Mouse (Mus musculus): Measurements from ENCODE around the gene Gm20532.

The Gm20532 gene

DNA sequence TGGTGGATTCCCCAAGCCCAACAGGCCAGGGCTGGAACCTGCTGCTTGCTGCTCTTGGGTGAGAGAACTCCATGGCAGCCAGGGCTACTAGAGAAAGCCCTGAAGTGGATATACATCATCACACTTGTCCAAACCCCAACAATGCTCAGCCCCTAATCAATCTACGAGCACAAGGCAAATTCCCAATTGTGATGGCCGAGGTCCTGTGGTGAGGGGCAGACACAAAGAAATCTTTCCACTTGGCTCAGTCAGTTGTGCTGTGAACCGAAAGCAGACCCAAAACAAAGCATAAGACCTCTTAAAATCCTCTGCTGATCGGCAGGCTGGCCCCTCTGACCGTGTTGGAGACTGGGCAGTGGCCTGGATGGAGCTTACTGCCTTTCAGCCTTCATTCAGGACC, 11.6 kb upstream of the Gm20532 start:
- no peak for DNase-seq

DNA sequence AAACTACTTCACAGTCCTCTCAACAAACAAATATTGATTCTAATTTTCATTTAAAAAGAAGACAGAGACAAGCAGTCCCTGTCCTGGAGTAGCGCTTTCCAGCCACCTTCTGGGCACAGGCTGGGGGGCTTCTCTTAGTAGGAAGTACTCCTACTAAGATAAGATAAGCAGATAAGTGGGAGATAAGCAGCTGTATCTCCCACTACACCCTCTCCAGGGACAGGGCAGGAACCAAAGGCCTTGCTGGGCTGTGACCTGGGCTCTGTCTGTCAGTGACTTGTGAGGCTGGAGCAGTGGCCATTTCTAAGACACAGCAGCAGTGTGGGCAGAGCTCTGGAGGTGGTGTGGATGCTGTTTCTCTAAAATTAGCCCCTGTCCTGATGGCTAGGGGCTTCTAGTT, 11.1 kb upstream of the Gm20532 start:
- no peak for DNase-seq

DNA sequence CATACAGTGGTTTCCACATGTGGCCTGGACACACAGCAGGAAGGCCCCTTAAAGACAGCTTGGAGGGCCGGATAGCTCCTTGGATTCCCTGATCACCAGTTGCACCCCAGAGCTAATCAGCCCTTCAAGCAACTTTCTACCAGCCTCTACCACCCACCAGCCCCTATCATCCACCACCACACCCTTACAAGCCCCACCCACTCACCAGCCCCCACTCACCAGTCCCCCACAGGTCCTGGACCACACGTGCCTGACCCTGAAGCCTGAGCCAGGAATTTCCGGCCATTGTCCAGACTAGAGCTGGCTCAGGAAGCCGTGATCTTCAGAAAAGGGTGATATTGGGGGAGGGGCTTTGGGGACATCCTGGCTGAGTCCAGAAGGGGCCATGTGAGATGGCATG, 10.6 kb upstream of the Gm20532 start:
- no peak for DNase-seq

DNA sequence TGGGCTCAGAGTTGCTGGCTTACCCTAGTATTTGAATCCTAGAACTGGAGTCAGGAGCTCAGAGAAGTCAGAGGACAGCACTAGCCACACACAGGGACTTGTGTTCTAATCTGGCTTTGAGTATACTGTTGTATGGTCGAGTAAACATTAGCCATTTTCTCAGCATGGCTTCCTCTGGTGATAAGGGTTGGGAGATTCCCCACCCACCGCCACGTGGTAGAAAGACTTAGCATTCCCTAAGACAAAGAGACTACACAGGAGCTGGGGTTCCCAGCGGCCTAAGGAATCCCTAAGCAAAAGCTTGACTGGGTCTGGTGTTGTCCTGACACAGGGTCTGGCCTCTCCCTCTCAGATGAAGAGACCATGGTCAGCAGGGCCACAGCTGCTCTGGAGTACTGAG, 10.0 kb upstream of the Gm20532 start:
- DNase-seq = no peak

DNA sequence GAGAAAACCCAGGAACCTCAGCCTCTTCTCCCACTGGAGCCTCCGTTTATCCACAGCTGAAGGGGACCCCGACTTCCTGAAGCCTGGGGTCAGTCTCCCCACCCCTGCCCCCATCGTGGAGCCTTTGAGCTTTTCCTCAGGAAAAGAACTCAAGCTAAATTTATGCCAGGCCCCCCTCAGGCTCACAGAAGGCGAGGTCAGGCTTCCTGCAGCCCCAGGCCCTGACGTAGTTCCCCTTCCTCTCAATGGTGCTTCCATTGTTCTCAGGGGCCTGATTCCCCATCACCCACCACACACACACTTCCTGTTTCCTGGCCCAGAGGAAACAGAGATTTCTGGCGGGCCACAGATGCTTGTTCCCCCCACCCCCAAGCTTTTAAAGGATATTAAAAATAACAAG, 8.1 kb upstream of the Gm20532 start:
- DNase-seq = no peak

DNA sequence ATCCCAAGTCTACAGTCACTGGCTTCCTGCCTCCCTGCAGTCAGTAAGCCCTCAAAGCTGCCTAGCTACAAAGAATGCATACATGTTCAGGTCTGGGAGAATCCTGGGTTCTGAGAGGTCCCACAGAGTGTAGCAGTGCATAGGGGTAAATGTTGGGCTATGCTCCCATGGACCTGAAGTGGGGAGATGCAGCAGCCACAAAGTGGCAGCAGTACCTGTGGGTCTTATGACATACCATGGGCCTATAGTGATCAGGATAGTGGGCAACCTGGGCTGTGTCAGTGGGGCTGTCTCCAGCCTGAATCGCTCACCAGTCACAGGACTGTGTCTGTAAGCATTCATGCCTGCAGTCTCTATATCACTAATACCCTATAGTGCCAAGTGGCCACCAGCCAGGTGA, 6.7 kb upstream of the Gm20532 start, which contains the start of gene Egfl7:
TSS of gene Egfl7 (plus strand) at position 301 of the 400 bp plus-strand sequence.
- no peak for DNase-seq

DNA sequence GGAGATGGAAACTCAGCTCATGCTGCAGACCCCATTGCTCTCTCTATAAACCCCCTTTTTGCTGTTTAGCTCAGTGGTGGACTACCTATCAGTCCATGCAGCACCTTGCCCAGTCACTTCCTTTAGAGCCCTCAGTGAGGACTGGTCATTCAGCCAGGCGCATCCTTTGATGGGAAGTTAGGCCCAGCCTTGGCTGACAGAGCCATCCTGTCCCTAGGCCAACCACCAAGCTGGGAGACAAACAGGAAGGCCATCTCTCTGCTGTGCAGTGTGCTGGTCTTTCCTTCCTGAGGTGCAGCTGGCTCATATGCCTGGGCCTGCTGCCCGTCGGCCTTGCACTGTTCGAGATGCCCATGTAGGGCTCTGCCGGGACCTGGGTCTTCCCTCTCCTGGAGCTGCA, 5.7 kb upstream of the Gm20532 start:
- DNase-seq = no peak

DNA sequence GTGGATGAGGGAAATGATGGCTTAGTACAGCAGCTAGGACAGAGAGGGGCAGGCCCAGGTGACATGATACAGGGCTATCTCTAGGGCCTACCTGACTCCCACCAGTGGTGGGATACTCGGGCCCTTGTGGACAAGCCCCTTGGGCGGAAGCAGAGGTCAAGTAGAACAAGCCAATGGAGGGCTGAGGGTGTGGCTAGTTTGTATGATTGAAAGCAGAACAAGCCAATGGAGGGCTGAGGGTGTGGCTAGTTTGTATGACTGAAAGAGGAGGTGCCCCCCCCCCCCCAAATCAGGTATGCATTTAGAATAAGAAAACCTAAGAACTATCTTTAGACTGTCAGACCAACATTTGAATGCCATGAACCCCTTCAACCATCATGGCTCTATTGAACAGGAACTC, 4.2 kb upstream of the Gm20532 start:
- DNase-seq = no peak

DNA sequence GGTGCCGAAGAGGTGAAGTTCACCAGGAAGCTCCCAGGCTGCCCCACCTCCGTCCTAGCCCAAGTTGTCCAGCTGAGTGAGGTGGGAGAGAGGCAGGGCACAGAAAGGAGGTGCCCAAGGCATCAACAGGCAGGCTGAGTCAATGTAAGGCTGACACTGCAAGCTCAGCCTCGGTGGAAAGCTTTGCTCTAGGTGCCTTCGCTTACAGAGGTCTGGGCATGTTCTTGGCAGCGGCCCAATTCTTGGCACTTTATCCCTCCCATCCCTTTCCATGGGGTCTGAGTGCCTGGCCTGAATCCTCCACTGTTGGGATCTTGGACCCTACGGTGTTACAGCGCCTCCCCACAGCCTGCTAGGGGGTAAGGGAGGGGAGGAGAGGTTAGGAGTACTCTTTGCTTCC, 3.7 kb upstream of the Gm20532 start:
- DNase-seq = no peak

DNA sequence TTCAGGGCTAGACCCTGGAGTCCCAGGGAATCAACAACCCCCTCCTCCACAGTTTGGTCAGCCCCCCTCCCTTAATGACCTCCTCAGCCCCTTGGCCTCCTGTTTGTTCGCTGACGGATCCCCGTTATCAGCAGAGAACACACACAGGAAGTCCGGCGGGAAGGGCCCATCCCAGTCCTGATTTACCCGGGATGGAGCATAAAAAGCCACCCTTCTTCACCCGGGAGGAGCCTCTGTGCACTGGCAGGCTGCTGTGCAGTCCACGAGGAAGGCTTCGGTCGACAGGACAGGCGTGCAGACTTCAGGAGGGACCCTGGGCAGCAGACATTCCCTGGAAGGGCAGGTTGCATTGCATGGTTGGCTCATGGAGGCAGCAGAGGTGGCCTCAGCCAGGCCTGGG, 2.8 kb upstream of the Gm20532 start:
- DNase-seq = no peak

DNA sequence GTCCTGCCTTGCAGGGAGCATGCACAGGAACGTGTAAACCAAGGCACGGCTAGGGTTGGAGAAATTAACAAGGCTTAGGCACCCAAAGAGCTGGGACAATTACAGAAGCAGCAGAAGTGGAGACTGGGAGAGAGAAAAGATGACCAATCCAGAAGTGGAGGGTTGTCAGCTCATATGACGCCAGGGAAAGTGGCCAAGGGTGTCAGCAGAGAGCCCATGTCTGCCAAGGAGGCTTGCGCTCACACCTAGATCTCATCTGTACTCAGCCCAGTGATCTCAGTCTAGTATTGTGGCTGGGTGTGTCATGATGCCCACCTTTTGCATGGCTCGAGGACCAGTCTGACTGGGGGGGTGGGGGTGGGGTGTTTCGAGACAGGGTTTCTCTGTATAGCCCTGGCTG, 726 bp upstream of the Gm20532 start:
- no peak for DNase-seq

DNA sequence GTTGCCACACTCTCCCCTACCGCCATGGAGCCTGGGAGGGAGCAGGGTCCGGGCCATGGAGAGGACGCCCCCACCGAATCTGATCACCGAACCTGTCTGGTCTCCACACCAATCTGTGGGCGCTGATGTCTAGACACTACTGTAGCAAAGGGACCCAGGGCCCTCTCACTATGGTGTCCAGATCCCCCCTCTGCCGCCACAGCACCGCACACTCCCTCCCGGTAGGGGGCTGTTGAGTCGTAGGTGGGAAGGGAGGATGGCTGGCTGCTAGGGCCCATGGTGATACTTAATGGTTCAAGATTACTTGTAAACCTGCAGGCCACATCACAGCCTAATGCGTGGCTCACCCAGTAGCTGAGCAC, 586 bp downstream of the Gm20532 start:
- DNase-seq = no peak

DNA sequence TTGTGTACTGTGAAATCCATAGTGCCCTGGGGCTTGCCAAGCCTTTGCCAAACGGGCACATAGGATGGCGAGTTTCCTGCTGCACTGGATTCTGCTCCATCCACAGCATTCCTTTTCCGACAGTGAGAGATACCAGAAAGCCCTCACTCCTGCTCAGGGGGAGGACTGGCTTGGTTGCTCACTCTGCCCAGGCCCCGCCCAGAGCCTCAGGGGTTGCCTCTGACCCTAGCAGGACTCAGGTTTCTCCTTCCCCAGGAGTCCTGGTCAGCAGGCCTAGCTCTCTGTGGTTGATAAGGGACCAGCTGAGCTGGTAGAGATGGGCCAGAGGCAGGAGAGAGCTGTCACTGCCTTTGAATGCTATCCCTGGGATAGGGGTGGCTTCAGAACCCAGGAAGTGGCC, 2.1 kb downstream of the Gm20532 start:
- DNase-seq = no peak

DNA sequence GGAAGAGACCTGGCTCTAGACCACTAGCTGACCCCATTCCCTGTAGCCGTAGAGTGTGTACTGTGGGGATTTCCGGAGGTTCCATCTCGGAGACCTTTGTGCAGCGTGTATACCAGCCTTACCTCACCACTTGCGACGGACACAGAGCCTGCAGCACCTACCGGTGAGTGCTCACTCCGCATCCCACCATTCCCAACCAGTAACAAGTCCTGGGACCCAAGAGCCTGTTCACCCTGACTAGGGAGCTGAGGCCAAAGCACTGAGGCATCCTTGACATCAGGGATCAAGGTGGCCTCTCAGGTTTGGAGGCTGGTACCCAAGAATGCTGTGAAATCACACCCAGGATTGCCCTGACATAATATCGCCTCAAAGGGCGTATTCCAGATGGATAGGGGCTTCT, 2.8 kb downstream of the Gm20532 start:
- no peak for DNase-seq

DNA sequence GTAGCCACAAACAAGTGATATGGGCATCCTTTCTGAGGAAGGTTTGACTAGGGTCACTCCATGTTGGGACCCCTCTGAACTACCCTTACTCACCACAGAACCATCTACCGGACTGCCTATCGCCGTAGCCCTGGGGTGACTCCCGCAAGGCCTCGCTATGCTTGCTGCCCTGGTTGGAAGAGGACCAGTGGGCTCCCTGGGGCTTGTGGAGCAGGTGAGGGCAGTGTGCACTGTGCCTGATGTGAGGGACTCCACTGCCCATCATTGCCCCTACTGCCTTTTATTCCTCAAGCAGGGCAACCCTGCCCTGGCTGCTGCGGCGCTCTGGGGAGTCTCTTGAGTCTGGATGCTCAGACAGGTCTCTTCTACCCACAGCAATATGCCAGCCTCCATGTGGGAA, 3.8 kb downstream of the Gm20532 start:
- no peak for DNase-seq

DNA sequence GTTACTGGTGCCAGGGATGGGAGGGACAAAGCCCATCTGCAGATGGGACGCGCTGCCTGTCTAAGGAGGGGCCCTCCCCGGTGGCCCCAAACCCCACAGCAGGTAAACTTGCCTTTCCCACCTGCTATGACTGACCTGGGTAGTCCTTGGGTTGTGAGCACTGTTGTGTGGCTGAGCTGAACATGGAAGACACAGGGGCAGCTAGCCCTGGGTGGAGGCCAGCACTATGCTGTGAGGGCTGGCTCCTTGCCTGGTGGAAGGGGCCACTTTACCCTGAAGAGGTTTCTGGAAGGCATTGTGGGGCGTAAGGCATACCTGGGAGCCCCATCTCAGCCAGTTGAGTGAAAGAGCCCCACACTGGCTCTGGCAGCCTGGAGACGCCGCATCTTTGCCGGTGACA, 4.5 kb downstream of the Gm20532 start:
- DNase-seq = no peak

DNA sequence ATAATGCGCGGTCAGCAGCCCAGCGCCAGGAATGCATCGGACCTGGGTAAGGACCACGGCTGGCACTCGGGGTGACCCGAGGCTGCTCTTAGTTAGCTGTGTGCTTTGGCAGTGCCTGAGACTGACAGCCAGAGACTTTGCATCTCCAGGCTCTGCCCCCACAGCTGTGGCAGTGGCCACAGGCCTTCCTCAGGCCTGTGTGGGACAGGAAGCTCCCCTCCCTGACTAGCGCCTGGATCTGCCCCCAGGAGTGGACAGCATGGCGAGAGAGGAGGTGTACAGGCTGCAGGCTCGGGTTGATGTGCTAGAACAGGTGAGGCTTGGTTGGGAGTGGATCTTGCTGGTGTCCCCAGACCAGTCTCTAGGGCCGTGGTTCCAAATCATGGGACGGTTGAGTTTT, 5.0 kb downstream of the Gm20532 start:
- DNase-seq = no peak

DNA sequence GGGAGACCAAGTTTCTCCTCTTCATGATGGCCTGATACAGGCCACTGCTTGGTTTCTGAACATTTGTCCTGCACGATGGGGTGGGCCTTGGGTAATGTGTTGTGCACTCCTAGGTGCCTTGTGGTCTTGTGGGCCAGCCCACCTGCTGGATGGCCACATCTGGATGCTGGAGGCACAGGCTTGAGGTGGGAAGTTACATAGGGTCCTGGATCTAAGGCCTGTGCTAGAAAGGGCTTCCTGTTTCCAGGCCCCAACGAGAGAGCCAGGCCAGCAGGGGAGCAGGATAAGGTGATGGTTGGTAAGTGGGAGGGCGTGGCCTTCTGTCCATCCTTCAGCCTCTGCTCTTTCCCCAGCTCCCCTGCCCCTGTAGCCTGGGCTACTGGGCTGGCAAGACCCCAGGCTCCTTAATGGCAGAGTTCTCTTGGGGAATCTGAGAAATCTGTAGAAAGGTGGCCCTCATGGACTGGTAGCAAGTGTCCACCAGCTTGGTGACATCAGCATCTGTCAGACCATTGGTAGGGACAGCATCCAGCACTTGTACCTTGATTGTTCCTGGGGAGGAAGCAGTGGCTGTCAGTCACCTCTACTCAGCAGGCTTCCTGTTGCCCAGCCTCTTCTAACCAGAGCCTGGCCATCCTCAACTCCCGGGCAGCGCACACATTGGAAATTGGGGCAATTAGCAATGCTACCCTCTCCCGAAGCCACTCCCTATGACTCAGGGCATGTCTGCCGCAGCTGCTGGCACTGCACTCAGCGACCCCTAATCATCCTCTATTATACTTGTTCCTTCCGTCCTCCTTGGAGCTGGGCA, 7.0 kb downstream of the Gm20532 start:
- DNase-seq = no peak

DNA sequence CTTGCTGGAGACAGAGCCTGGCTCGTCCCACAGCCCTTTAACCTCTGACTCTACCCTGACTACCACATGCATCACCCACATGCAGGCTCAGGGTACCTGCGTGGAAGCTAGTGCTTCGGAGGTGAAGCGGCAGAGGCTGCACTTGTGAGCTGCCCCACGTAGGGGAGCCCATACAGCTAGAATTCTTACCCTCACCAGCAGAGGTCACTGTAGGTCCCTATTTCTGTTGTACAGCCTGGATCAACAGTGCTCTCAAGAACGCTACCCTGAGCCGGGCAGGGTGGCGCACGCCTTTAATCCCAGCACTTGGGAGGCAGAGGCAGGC, 7.5 kb downstream of the Gm20532 start:
- no peak for DNase-seq

DNA sequence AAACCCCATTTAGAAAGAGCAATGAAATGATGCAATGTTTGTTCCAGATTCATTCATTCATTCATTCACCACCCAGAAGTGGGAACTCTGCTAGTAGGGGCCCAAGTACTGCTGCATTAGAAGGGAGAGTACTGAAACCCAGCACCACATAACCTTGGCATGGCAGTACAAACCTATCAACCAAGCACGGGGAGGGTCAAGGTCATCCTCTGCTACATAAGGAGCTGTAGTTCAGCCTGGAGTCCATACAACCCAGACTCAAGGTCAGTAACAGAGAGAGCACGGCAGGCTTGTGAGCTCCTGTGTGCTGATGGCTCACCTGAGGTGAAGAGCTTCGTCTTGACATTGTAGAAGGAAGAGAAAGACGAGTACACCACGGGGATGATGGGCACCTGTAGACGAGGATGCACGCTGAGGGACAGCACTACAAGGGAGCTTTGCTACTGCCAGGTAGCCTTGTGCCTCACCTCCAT, 8.1 kb downstream of the Gm20532 start:
- no peak for DNase-seq

DNA sequence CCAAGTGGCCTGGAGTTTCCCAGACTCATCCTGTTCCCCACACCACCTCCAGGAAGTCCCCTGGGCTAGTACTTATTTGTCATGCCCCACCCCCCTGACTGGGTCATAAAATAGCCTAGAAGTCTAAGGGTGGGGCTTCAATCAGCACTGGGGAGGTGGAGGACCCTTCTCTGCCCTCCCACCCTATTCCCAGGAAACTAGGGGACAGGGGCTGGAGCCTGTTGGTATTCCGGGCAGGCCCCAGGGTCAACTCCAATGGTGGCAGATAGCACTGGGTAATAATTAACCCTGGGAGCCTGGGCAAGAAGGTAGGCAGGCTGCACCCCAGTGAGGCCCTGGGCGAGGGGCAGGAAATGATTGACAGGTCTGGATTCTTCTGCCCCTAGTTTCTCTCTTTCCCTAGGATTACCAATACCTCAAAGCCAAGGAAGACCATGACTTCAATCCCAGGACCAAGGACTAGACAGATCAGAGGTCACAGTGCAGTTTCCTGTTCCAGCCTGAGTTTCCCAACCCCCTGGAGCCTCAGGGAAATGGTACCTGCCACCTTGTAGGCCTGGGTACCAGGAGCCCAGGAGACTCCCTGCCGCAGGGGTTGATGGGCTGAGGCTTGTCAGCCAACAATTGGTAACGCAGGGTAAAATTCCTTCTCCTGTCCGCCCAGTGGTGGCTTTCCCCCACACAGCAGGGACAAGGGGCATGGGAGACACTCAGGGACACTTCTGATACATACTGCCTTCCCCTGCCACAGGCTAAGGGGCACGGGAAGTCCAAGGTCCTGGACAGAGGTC, 8.7 kb downstream of the Gm20532 start:
- no peak for DNase-seq

DNA sequence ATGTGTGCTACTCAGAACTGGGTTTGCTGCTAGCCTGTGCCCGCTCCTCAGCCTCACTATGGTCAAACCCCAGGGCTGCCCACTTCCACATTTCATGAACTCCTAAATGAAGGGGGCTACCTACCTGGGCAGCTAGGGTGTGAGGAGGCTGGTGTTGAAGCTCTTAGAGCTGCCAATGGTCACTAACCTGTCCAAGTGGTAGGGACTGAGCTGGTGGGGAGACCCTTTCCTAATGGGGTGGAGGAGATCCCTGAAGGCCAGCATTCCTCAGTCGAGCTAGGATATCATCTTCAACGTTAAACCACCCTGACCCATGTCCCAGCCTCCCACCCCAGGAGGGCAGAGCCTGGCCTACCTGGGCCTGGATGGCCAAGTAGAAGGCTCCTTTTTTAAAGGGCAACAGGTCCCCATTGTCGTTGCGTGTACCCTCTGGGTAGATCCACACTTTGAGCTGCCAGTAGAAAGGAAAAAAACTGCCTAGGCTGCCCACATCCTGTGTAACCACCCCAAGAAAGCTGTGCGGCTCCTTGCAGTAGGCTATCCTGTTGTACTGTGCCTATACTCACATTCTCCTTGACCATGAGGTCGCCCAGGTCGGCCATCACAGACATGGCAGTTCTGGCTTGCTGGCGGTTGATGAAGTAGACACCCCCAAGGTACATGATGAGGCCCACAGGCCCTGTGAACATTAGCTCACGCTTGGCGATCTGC, 9.4 kb downstream of the Gm20532 start:
- no peak for DNase-seq

DNA sequence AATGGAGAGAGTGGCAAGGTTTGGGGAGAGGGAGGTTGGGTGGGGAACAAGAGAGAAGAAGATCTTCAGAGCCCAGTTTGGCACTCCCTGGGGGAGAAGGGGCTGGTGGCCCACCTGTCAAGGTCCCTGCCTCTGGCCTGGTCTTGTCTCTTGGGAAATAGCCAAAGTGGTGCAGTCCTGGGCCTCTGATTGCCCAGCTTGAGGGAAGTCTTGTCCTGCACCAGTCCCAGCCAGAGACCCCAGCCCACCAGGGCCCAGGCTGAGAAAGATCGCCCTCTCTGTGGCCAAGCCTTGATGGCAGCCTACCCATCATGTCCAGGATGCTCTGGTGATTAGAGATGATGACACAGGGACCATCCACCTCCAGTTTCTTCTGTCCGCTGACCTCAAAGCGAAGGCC, 10.5 kb downstream of the Gm20532 start:
- no peak for DNase-seq

DNA sequence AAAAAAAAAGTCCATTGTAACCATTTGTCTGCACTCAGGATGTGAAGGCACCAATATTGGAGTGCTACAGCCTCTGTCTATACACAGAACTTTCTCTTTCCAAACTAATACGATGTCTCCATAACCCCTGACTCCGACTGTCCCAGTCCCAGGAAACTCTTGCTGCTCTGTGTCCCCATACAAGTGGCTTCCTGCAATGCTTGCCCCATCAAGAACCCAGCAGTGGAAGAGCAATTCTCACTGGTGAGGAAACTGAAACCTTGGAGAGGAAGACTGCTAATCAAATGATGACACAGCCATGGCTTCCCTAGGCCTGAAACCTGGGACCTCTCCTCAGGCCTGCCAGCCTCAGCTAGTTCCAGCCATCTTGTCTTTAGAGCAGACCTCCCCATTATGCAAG, 11.4 kb downstream of the Gm20532 start:
- DNase-seq = no peak
